Mouse (Mus musculus): Measurements from ENCODE around the gene Fig4.

DNA sequence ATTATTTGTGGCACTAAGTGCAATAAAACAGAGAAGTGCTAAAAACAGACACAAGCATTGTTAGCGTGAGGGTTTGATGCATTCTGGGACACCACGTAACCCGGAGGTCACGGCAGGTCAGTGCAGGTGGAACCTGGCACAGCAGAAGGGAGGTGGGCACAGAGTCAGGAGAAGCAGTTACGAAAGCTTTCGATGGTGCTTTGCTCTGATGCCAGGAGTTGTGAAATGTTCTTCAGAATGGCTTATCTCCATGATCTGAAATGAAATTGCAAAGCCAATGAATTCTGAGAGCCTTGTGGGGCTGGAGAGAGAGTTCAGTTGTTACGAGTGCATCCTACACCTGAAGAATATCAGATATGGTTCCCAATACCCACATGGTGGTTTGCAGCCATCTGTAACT, 38.3 kb upstream of the Fig4 start:
- TF ChIP-seq EP300 (IDR thresholded peaks at IDR 0.05; ENCODE audit: low read depth): no peak
- TF ChIP-seq CTCF (IDR thresholded peaks at IDR 0.05; ENCODE audit: low read depth): no peak
